Mouse (Mus musculus) B cell, adult 2 months (primary cell): ENCODE data around the gene Icam2.
"Not testable (repeated sequence)": the region's sequence is repeated elsewhere in the genome, so short reads cannot be mapped to it uniquely, and the experiment has no call there.

Experiments used
- DNase-seq, 2 experiments: peaks; one replicate each; pipeline ENCODE4 v3.0.0; 2022

The Icam2 gene

GRCm38 (mm10) chr11:106387791-106388216 lies at the start of gene Icam2:
Icam2 (minus strand) TSS chr11:106388075.
- peak; percentile 80 for DNase-seq

DNA sequence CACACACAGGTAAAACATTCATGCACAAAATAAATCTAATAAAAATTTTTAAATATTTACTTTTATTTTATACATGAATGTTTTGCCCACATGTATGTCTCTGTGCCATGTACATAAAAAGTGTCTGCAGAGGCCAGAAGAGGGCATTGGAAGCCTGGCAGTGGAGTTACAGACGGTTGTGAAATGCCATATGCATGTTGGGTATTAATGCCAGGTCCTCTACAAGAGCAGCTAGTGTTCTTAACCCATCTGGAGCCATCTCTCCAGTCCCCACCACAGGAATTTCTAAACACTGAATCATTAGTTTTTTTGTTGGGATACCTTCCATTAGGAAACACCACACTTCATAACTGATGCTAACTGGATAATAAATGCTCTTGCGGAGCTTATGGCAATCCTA lies 49.7 kb upstream of the Icam2 start:
- DNase-seq, result no peak

DNA sequence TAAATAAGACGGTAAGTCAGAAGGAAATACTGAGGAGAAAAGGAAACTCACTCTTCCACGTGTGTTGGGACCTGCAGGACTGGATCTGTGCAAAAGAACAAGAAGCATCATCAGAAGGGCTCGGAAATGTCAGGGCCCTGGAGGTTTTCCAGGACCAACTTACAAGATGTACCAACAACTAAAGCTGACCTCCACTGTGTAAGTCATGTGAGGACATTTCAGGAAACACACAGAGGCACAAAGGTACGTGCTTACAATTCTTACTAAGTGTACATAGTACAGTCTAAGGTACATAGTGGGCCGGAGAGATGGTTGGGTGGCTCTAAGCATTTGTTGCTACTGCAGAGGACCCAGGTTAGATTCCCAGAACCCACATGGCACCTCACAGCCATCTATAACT lies 49.2 kb upstream of the Icam2 start:
- DNase-seq, result no peak

GRCm38 (mm10) chr11:106430392-106430791 lies 42.5 kb upstream of the Icam2 start:
- DNase-seq, result no peak

- DNase-seq, result no peak
Measured at GRCm38 (mm10) chr11:106429689-106430088, 41.8 kb upstream of the Icam2 start.

DNA sequence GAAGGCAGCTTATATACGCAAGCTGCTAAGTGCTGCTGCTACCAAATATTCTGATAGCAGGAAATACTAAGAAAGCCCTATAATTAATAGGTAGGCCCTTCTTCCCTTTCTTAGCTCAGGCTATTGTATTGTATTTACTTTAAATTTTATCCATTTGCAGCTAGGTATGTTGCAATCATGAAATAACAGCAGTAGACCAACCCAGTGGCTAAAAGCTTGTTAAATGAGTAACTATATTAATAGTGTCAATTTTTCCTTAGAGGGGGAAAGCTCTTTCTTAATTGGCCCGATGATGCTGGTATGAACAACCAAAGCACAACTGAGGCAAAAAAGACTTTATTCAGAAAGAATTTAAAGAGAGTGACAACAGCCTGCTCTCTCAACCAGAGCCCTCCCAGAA lies 40.7 kb upstream of the Icam2 start:
- DNase-seq, result no peak

- peak; percentile 34 to 42 for DNase-seq
Measured at GRCm38 (mm10) chr11:106428106-106428505, 40.2 kb upstream of the Icam2 start.

GRCm38 (mm10) chr11:106426447-106426846 lies 38.6 kb upstream of the Icam2 start:
- no peak for DNase-seq

- no peak for DNase-seq
Measured at GRCm38 (mm10) chr11:106425201-106425600, 37.3 kb upstream of the Icam2 start.

DNA sequence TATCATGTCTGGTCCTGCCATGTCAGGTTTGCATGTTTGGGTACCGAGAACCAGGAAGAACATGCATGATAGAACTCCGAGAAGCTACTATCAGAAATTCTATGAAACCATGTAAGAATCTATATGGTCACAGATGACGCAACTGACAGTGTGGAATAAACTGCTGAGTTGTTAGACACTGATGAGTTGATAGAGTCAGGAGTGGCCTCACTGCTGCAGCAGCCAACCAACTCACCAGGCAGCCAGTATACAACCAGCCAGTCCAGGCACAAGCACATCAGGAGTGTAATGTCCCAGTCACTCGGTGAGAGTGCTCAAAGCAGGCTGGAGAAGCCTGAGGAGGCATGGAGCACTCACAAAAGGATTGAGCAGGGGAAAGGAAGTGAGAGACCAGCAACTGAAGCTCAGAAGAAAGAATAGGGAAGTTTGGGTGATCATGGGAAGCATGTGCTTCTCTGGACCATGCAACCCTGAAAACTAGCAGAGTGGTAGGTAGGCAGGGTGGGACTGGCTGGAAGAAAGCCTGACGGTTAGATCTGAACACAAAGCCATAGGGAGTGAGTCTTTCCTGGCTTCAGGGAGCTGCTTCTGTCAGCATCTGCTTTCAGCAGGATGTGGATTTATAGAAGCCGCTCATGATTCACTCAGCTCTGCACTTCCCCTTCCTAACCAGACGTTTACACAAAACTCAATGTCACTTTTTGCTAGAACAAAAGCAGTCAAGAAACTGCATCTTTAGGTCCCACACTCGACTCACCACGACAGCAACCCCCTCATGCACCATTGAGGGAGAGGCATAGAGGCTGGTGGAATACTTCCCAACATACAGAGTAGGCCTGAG lies 31.6 kb upstream of the Icam2 start:
- DNase-seq, result peak; percentile 26 to 27

DNA sequence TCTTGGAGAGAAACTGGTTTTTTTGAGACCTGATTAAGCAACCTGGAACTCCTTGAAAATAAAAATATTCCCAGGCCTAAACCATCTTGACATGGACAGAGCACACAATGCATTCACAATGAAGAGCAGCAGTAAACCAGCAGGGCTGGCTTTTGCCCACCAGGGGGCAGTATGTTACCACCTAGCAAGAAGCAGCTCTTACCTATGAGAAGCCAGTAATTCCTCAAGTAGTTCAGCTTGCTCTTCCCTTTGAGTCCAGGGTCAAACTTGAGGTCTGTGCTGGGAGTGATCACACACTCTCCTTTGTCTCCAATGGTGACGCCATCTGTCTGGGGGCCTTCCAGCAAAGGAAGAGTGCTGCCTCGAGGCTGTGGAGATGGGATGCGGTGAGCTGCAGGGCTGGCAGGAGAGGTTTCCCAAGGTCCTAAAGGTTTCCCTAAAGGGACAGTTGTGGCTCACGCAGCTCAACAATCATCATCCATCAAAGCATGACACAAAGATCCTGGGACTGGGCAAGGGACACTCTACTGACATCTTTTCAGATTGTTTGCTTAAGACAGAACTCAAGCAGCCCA lies 30.8 kb upstream of the Icam2 start:
- peak; percentile 91 for DNase-seq

DNA sequence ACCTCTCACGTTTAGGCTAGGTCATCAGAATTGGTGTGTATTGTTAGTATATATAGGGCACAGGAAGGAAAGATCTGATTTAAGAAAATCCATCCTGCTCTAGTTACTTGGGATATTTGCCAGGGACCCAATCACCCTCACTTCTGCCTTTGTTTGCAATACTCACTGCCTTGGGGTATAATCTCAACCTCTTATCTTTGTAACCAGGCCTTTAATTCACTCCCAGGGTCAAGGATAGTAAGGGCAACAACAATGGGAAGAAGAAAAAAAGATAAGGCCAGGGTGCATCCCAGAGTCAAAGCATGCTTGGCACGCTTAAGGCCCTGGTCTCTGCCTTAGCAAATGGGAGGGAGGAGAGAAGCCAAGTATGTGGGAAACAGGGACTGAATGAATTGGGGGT lies 30.0 kb upstream of the Icam2 start:
- DNase-seq, result no peak

GRCm38 (mm10) chr11:106416331-106416730 lies 28.5 kb upstream of the Icam2 start:
- no peak for DNase-seq

DNA sequence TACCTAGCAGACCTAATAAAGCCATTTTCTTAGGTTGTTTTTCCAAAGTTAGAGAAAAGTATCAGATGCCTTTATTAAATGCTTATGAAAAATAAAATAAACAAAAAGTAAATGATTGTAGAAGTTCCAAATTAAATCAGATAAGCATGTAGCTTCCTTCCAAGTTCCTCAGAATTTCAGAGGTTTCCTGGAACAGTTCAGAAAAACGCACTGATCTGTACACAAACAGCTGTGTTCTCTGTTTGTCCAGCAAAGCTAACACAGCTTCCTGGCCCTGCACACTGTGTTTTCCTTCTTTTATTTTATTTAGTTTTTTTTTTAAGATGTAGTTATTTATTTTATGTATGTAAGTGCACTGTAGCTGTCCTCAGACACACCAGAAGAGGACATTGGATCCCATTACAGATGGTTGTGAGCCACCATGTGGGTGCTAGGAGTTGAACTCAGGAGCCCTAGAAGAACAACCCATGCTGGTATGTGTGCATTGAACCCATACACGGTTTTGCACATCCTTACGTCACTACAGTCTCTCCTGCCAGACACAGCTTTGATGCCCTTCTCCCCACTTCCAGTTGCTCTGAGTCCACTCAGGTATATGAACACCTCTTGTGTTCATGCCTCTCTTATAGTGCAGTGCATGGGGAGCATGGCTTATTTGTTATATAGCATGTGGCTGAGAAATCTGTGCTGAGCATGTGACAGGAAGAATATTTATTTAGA lies 24.9 kb upstream of the Icam2 start:
- DNase-seq, result no peak

DNA sequence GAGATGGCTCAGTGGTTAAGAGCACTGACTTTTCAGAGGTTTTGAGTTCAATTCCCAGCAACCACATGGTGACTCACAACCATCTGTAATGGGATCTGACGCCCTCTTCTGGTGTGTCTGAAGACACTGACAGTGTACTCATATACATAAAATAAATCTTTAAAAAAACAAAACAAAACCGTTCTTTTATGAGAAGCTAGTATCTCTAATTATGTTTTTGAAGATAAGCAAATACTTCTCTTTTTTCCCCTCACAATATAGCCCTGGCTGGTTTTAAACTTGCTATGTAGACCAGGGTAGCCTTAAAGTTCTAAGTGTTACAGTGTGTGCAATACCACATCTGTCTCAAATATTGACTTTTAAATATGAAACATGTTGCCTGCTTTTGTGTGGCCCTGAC lies 23.3 kb upstream of the Icam2 start:
- DNase-seq, result no peak

DNA sequence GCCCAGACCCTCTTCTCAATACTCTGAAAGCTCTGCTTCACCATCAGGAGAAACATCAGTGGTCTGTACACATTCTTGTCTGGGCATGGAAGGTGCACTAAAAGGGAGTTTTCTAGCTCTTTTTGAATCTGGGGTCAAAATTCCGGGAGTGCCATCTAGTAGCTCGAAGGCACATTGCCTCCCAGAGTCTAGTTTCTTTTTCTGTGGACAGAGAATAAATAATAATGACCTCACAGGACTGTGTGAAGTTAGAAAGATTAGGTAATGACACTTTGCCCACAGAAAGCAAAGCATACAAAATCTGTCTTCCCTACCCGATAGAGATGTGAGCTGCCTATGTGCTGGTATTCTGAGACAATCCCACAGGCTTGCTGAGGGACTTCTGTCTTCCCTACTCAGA lies 22.6 kb upstream of the Icam2 start:
- DNase-seq, result no peak

GRCm38 (mm10) chr11:106410011-106410410 lies 22.1 kb upstream of the Icam2 start:
- no peak for DNase-seq

- DNase-seq, result no peak
Measured at GRCm38 (mm10) chr11:106398481-106398880, 10.6 kb upstream of the Icam2 start.

- DNase-seq, result peak; percentile 43 to 45
Measured at GRCm38 (mm10) chr11:106397656-106398055, 9.8 kb upstream of the Icam2 start.

DNA sequence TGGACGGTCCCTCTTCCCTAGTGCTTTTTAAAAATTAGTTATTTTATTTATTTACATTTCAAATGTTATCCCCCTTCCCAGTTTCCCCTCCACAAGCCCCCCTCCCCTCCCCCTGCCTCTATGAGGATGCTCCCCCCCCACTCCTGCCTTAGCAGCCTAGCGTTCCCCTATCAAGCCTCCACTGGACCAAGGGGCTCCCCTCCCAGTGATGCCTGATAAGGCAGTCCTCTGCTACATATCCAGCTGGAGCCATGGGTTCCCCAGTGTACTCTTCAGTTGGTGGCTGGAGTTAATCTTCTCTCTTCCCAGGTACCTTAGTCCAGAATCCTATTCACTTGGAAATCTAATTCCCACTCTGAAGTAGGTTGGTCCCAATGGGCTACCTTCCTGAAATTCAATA lies 6.2 kb upstream of the Icam2 start:
- DNase-seq, result not testable (repeated sequence)

GRCm38 (mm10) chr11:106393331-106393616 lies 5.4 kb upstream of the Icam2 start:
- DNase-seq, result no peak

DNA sequence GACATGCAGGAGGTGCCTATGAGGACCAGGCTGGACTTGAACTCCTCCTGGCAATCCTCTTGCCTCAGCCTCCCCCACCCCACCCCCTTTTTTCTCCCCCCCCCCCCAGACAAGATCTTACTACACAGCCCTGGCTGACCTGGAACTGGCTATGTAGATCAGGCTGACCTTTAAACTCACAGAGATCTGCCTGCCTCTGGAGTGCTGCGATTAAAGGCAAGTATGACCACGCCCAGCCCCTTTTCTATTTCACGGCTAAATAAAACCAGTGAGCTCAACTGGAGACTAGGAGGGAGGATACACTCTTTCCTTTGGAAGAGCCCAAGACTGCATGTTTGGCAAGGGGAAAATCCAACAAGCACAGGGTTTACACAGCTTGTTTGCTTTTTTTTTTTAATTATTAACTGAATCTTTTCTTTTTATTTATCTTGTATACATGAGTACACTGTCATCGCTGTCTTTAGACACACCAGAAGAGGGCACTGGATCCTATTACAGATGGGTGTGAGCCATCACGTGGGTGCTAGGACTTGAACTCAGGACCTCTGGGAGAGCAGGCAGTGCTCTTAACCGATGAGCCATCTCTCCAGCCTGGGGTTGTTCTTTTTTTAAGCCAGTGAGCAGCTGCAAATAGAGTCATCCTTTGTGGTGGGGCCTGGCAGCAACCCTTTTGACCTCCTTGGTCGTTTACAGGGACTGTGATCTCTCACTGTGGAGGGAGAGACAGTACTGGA lies 4.9 kb upstream of the Icam2 start:
- no peak for DNase-seq

DNA sequence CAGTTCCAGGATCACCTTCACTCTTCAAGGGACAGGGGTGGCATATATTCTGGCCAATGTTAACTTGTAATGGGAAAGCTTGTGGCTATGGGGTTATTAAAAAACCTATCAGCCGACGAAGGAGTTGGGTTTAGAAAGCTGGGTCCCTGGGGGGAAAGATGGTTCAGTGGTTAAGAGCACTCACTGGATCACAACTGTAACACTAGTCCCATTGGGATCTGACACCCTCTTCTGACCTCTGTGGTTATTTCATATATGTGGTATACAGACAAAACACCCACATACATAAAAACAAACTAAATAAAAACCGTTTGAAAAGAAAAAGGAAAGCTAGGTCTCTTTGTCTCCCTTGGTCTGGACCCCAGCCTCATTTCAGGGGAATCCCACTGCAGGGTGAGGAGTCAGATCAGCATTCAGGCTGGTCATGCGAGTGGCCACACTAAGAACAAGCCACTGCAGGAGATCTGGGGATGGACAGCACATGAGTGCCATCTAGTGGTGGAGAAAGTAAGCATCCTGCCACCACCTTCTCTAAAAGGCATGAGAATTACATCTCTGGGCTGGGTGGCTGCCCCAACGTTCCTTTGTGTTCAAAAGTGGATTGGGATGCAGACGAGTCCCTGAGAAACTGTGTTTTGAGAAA lies 3.8 kb upstream of the Icam2 start:
- peak; percentile 81 to 84 for DNase-seq
